Mouse (Mus musculus): Measurements from ENCODE around the gene Nr1d1.

GRCm38 (mm10) chr11:98771844-98772525, 3.1 kb downstream of the Nr1d1 start:
- no peak for TF ChIP-seq CTCF (IDR thresholded peaks at IDR 0.05; ENCODE audit: extremely low read depth, insufficient read depth, insufficient read length, insufficient replicate concordance)
- TF ChIP-seq POLR2A (IDR thresholded peaks at IDR 0.05; ENCODE audit: low read depth, low read length): no peak

All from spleen, adult 2 months (tissue).